Mouse (Mus musculus) frontal cortex, postnatal 25 days (tissue): ENCODE measurements at regions not wholly inside any gene's neighbourhood (a gene's known extent, or its start where the extent isn't known, plus 50 kb on each side); places are given as distances from the start of the nearest gene placed in this dataset.
"Not testable (repeated sequence)": the region's sequence is repeated elsewhere in the genome, so short reads cannot be mapped to it uniquely, and the experiment has no call there.

Source experiments
- DNase-seq, 2 experiments: peaks; one replicate each; pipeline ENCODE4 v3.0.0; 2022; ENCODE audit warnings: low spot score in 2 of 2

DNA sequence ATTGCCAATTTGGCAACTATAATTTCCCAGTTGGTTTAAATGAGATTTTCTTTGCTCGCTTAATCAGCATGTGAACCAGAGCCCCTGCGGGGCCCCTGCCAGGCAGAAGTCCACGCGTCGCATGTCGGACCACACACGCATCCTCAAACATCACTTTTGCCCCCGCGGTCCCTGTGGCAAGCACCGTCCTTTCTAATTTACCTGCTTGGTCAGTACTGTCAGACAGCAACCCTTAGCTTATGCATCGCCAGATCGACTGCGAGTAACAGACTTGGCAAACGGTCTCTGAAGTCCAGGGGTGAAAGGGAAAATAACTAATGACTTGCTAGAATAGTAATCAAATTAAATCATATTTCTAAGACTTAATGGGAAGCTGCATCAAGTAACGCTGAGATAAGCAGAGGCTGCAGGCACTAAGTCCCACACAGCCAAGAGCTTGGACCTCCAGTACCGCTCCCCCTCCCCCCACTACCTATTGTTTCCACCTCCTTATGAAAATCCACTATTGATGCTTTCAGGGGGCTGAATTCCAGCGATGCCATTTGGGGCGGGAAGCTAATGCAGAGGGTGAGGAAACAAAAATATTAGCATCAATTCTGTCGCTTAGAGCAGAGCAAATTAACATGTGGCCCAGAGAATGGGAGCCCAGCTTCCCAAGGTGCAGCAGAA is 142.0 kb upstream of the Cntnap4 start:
- no peak for DNase-seq

GRCm38 (mm10) chr8:112411968-112412367 is 157.9 kb upstream of the Cntnap4 start:
- no peak for DNase-seq

GRCm38 (mm10) chr8:112411213-112411612 is 158.6 kb upstream of the Cntnap4 start:
- DNase-seq = no peak

DNA sequence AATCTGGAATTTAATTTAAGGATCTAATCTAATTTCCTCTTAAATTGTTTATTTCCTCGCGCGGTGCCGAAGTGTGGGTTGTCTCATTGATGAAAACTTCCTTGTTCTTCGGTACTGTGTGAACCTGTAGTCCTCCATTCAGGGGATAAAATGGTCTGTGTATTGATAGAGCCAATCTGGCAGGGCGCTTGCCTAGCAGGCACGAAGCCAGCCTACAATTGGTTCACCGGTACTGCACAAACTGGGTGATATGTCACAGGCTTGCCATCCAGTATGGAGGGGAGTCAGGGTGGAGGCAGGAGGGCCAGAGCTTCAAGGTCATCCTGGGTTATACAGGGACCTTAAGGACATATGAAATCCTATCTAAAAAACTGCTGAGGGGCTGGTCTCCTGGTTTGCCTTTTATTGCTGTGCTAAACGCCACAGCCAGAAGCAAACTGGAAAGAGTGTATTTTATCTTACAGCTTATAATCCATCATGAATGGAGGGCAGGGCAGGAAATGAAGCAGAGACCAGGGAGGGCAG is 161.6 kb upstream of the Cntnap4 start:
- DNase-seq = no peak

GRCm38 (mm10) chr8:112404087-112404486 is 165.8 kb upstream of the Cntnap4 start:
- DNase-seq = no peak

- DNase-seq = no peak
Observed at GRCm38 (mm10) chr8:112397438-112397837, 172.4 kb upstream of the Cntnap4 start.

DNA sequence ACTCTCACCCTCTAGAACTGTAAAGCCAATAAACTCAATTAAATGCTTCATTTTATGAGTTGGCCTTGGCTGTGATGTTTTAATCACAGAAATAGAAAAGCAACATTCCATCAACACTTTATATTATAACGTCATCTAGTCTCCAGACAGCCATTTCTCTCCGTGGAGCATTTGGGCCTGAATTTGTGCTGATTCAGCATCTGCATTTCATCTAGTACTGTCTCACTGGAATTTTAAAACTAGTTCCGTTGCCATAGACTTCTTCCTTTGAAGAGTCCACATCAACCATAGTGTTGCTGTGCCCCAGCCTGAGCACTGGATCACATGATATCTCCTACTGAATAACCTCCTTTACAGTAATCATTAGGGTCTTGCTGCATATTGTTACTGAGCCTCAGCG is 179.7 kb upstream of the Cntnap4 start:
- no peak for DNase-seq

- no peak for DNase-seq
Observed at GRCm38 (mm10) chr8:112348323-112348722, 221.5 kb upstream of the Cntnap4 start.

- no peak for DNase-seq
Observed at GRCm38 (mm10) chr8:112333171-112333570, 236.7 kb upstream of the Cntnap4 start.

DNA sequence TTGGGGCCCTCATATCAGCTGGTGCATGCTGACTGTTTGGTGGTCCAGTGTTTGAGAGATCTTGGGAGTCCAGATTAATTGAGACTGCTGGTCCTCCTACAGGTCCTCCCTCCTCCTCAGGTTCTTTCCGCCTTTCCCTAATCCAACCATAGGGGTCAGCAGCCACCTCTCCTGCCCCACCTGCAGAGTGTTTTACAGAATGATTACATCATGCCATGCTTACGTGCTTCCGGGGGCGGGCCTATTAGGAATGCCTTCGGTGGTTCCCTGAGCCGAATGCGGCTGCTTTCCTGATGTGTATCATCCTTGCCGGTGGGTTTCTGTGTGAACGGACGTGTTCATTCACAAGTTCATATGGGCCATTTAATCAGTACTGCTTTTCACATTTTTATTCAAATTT is 237.8 kb upstream of the Cntnap4 start:
- no peak for DNase-seq

DNA sequence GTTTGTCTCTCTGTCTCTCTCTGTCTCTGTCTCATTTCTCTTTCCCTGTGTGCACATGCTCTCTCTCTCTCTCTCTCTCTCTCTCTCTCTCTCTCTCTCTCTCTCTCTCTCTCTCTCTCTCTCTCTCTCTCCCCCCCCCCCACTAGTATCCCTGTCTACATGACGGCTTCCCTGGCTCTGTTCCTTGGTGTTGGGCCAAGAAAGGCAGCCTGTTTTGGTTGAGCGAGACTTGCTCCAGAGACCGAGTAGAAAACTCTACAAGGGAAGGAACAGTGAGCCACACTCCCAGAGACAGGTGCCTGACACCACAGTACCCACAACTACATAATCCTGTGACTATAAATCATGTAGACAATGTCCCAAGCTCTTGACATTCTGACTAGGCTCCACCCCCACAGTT is 260.0 kb upstream of the Cntnap4 start:
- no peak for DNase-seq

DNA sequence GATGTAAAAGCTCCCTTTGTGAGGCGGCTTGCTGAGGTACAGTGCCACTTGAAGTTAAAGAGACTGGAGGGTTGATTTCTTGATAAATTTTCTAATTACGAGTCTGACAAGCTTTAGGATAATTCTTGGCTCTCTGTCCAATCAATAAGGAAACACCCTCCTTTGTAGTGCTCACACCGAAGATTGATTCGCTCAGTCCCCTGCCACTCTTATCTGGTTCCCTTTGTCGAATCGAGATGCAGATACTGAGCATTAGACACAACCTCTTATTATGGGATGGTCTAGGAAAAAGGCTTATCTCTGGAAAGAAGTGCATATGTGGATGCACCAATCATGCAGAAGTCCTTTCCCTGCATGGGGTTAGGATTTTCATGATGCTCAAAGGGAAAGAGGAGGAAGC is 261.5 kb upstream of the Cntnap4 start:
- DNase-seq = no peak

GRCm38 (mm10) chr8:112297021-112297420 is 272.8 kb upstream of the Cntnap4 start:
- DNase-seq = no peak

GRCm38 (mm10) chr8:112283316-112283715 is 268.5 kb upstream of the Gm6793 start:
- DNase-seq = no peak

GRCm38 (mm10) chr8:112269598-112269997 is 254.8 kb upstream of the Gm6793 start:
- DNase-seq = no peak

DNA sequence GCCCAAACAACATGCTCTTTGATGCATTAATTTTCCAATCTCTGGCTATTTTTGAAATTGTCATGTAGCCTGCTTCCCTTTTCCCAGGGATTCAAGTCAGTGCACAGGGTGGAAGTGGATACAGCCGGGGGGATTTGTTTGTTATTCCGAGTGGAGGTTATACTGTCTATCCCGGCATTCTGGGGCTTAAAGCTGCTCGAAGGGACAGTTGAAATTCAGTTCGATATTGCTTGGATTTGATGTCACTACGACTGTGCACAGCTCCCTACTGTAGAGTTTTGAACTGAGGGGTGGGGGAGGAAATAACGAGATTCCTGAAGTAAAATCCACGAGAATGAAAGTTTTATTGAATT is 254.4 kb upstream of the Gm6793 start:
- no peak for DNase-seq

- no peak for DNase-seq
Observed at GRCm38 (mm10) chr8:112268544-112269213, 253.8 kb upstream of the Gm6793 start.

DNA sequence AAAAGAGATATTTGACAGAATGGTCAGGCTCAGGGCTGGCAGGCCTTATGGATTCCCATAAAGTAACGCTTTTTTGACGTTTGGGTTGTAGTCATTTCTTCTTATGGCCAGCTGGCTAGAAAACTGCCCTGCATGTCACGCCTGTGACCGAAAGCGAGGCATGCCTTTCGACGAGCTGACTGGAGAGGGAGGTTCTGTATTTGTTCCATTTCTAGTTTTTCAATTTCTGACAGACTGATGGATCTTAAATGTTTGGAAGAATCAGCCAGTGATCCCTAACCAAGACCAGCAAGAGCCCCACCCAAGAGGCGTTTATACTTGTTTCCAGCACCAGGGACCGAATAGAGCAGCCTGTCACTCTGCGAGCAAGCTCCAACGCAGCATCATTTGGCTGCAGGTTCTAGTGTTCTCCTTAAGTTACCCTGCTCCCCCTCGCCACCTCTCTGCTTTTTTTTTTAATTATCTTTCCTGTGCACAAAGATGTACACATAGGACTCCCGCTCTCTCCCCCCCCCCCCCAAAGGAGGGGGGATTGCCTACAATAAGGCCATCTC is 243.2 kb upstream of the Gm6793 start:
- DNase-seq = no peak

- DNase-seq = no peak
Observed at GRCm38 (mm10) chr8:112257311-112257894, 242.6 kb upstream of the Gm6793 start.

GRCm38 (mm10) chr8:112246629-112247028 is 231.8 kb upstream of the Gm6793 start:
- DNase-seq = not testable (repeated sequence)

GRCm38 (mm10) chr8:112238681-112239080 is 223.8 kb upstream of the Gm6793 start:
- no peak for DNase-seq

DNA sequence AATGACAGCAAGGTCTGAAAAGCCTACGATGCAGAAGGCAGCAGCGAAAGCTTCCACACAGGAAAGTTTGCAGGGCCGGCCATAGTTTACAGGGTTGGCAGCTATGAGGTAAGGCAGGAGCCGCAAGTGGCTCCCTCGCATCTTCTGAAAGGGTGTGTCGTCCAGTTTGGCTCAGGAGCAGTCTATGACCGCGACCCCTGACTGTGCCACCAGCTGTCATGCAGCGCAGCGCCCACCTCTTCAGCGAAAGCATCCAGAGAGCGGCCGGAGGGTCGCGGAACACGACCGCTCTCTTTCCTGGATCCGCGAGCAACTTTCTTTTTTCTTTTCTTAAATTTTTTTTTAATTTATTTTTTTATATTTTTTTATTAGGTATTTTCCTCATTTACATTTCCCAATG is 221.9 kb upstream of the Gm6793 start:
- not testable (repeated sequence) for DNase-seq

GRCm38 (mm10) chr8:112219656-112220055 is 204.8 kb upstream of the Gm6793 start:
- DNase-seq = no peak
